Mouse (Mus musculus) ES-Bruce4 (cell line): ENCODE results near the gene Pigx.

Source experiments
- CTCF ChIP-seq: IDR thresholded peaks from one replicate; pipeline ENCODE4 v1.8.1; 2011; ENCODE audit warnings: low read depth, low read length
- EP300 ChIP-seq: IDR thresholded peaks from 2 replicates; pipeline ENCODE4 v1.6.1; 2011; ENCODE audit warnings: low read depth, low read length; ENCODE audit not compliant: insufficient read depth
- POLR2A ChIP-seq: IDR thresholded peaks from one replicate; pipeline ENCODE4 v1.8.1; 2011; ENCODE audit warnings: low read length; ENCODE audit not compliant: insufficient read depth

GRCm38 (mm10) chr16:32042367-32042766 is 57.2 kb downstream of the Pigx start:
- TF ChIP-seq CTCF (no peak), POLR2A (no peak), EP300 (no peak)
